Mouse (Mus musculus) midbrain, embryonic 13.5 days (tissue): ENCODE measurements around the gene Gm4131. TPM values are rescaled to one million over a fixed set of nuclear protein-coding genes. Genes with fewer than 3 reads are reported as not detected.

ENCODE experiments used
- ATAC-seq: fragments of 200-750 bp; cut with Nextera tagmentation; 2 replicates; pipeline ENCODE4 v1.8.0; 2017; ENCODE audit warnings: mild to moderate bottlenecking, moderate TSS enrichment, moderate library complexity
- H3K27ac ChIP-seq: fragments of 300-500 bp; sonication (generic); 2 replicates; pipeline ENCODE4 v1.5.1; 2015; ENCODE audit warnings: inconsistent platforms, mild to moderate bottlenecking, moderate library complexity
- H3K27me3 ChIP-seq: fragments of 300-500 bp; sonication (generic); 2 replicates; pipeline ENCODE4 v1.6.1; 2015; ENCODE audit warnings: mild to moderate bottlenecking, inconsistent platforms
- H3K36me3 ChIP-seq: fragments of 300-500 bp; sonication (generic); 2 replicates; pipeline ENCODE4 v1.6.1; 2015; ENCODE audit warnings: mild to moderate bottlenecking, inconsistent platforms
- H3K4me1 ChIP-seq: fragments of 300-500 bp; sonication (generic); replicated peaks from 2 replicates; pipeline ENCODE4 v1.6.1; 2015; ENCODE audit warnings: inconsistent platforms
- H3K4me2 ChIP-seq: fragments of 300-500 bp; sonication (generic); replicated peaks from 2 replicates; pipeline ENCODE4 v1.6.1; 2015; ENCODE audit warnings: moderate library complexity, mild to moderate bottlenecking, inconsistent platforms
- H3K4me3 ChIP-seq: fragments of 300-500 bp; sonication (generic); replicated peaks from 2 replicates; pipeline ENCODE4 v1.5.1; 2015; ENCODE audit warnings: mild to moderate bottlenecking, inconsistent platforms
- H3K9ac ChIP-seq: fragments of 300-500 bp; sonication (generic); replicated peaks from 2 replicates; pipeline ENCODE4 v1.6.1; 2015; ENCODE audit warnings: mild to moderate bottlenecking, inconsistent platforms
- H3K9me3 ChIP-seq: fragments of 300-500 bp; sonication (generic); 2 replicates; pipeline ENCODE4 v1.6.1; 2016; ENCODE audit warnings: mild to moderate bottlenecking, inconsistent platforms
- WGBS: fragments of 180-500 bp; shearing (Covaris S2); methylation state at CpG from one replicate; pipeline ENCODE4 v1.1.7; 2015; 5-methylcytosine and 5-hydroxymethylcytosine counted together
- polyA plus RNA-seq: library from polyadenylated mRNA; unstranded; fragments of >200 nt; fragmentation: Nextera tagmentation; extraction: Ambion mirVana; gene quantifications from 2 replicates; pipeline ENCODE4 v1.2.1, GENCODE M21; 2015

Gm4131 gene
- polyA plus RNA-seq, 1 experiment from 2014 or later = not detected

- H3K9ac ChIP-seq = no peak overlapping the region
- H3K4me3 ChIP-seq = no peak overlapping the region
- 92% methylated on average over 7 of the region's 7 CpGs for WGBS
- no peak overlapping the region for H3K27ac ChIP-seq
- 0 out of 2 replicates have a peak, but pooled peaks cover 4% of the 10 kb centered on the region for H3K4me1 ChIP-seq
- H3K4me2 ChIP-seq = no peak overlapping the region
- H3K9me3 ChIP-seq = no peaks in the 10 kb centered on the region
- no peak for ATAC-seq
- H3K27me3 ChIP-seq = no peaks in the 10 kb centered on the region
- H3K36me3 ChIP-seq = no peaks in the 10 kb centered on the region
These were observed 78.5 kb downstream of the Gm4131 start for GRCm38 (mm10) chr14:62488270-62488669.

- Histone ChIP-seq H3K27ac (no peak overlapping the region), H3K4me3 (no peak overlapping the region), H3K27me3 (no peaks in the 10 kb centered on the region), H3K9me3 (no peaks in the 10 kb centered on the region), H3K4me1 (0 out of 2 replicates have a peak, but pooled peaks cover 5% of the 10 kb centered on the region), H3K9ac (no peak overlapping the region), H3K4me2 (no peak overlapping the region), H3K36me3 (no peaks in the 10 kb centered on the region)
- no peak for ATAC-seq
- WGBS = 60% methylated on average over 8 of the region's 8 CpGs
These were observed 85.3 kb downstream of the Gm4131 start for GRCm38 (mm10) chr14:62481381-62481780.

GRCm38 (mm10) chr14:62479395-62479794 lies 87.3 kb downstream of the Gm4131 start:
- Histone ChIP-seq H3K9ac (no peak overlapping the region), H3K27ac (no peak overlapping the region), H3K4me2 (no peak overlapping the region), H3K27me3 (no peaks in the 10 kb centered on the region), H3K9me3 (no peaks in the 10 kb centered on the region), H3K4me3 (no peak overlapping the region), H3K36me3 (no peaks in the 10 kb centered on the region), H3K4me1 (0 out of 2 replicates have a peak, but pooled peaks cover 5% of the 10 kb centered on the region)
- WGBS = 53% methylated on average over 6 of the region's 6 CpGs
- ATAC-seq = peak; percentile 67

GRCm38 (mm10) chr14:62474481-62474880 lies 92.2 kb downstream of the Gm4131 start:
- WGBS = 80% methylated on average over 1 of the region's 1 CpGs
- Histone ChIP-seq H3K27me3 (no peaks in the 10 kb centered on the region), H3K36me3 (no peaks in the 10 kb centered on the region), H3K4me3 (no peak overlapping the region), H3K27ac (no peak overlapping the region), H3K9ac (no peak overlapping the region), H3K4me1 (0 out of 2 replicates have a peak, but pooled peaks cover 8% of the 10 kb centered on the region), H3K4me2 (no peak overlapping the region), H3K9me3 (no peaks in the 10 kb centered on the region)
- ATAC-seq = no peak

GRCm38 (mm10) chr14:62472061-62472460 lies 94.7 kb downstream of the Gm4131 start:
- Histone ChIP-seq H3K9me3 (no peaks in the 10 kb centered on the region), H3K4me3 (no peak overlapping the region), H3K4me1 (0 out of 2 replicates have a peak, but pooled peaks cover 3% of the 10 kb centered on the region), H3K27ac (no peak overlapping the region), H3K27me3 (no peaks in the 10 kb centered on the region), H3K36me3 (no peaks in the 10 kb centered on the region), H3K9ac (no peak overlapping the region), H3K4me2 (no peak overlapping the region)
- WGBS = 81% methylated on average over 2 of the region's 2 CpGs
- ATAC-seq = no peak

- ATAC-seq = no peak
- no peak overlapping the region for H3K27ac ChIP-seq
- no peaks in the 10 kb centered on the region for H3K27me3 ChIP-seq
- 93% methylated on average over 5 of the region's 5 CpGs for WGBS
- no peaks in the 10 kb centered on the region for H3K9me3 ChIP-seq
- no peak overlapping the region for H3K9ac ChIP-seq
- H3K4me1 ChIP-seq = peaks cover 9% of the 10 kb centered on the region; the same call in 1 of the 2 replicates
- no peaks in the 10 kb centered on the region for H3K36me3 ChIP-seq
- H3K4me3 ChIP-seq = no peak overlapping the region
- H3K4me2 ChIP-seq = no peak overlapping the region
These were observed 98.0 kb downstream of the Gm4131 start for GRCm38 (mm10) chr14:62468753-62469125.

- Histone ChIP-seq H3K4me1 (peaks cover 9% of the 10 kb centered on the region; the same call in 1 of the 2 replicates), H3K9ac (no peak overlapping the region), H3K27me3 (no peaks in the 10 kb centered on the region), H3K4me3 (no peak overlapping the region), H3K27ac (no peak overlapping the region), H3K9me3 (no peaks in the 10 kb centered on the region), H3K36me3 (no peaks in the 10 kb centered on the region), H3K4me2 (no peak overlapping the region)
- no peak for ATAC-seq
- 77% methylated on average over 6 of the region's 6 CpGs for WGBS
These were observed 98.5 kb downstream of the Gm4131 start for GRCm38 (mm10) chr14:62468119-62468752.

- no peaks in the 10 kb centered on the region for H3K27me3 ChIP-seq
- H3K4me1 ChIP-seq = peaks cover 9% of the 10 kb centered on the region; the same call in 1 of the 2 replicates
- H3K4me3 ChIP-seq = no peak overlapping the region
- peak overlapping the region; percentile 12; the same call in 1 of the 2 replicates for H3K4me2 ChIP-seq
- 22% methylated on average over 9 of the region's 9 CpGs for whole genome bisulfite sequencing
- no peaks in the 10 kb centered on the region for H3K36me3 ChIP-seq
- H3K9me3 ChIP-seq = no peaks in the 10 kb centered on the region
- ATAC-seq = no peak
- no peak overlapping the region for H3K27ac ChIP-seq
- no peak overlapping the region for H3K9ac ChIP-seq
These were observed 101.8 kb downstream of the Gm4131 start for GRCm38 (mm10) chr14:62464966-62465365.

GRCm38 (mm10) chr14:62459541-62459940 lies 107.2 kb downstream of the Gm4131 start:
- Histone ChIP-seq H3K9ac (no peak overlapping the region), H3K27me3 (no peaks in the 10 kb centered on the region), H3K27ac (no peak overlapping the region), H3K4me2 (no peak overlapping the region), H3K36me3 (no peaks in the 10 kb centered on the region), H3K4me3 (no peak overlapping the region), H3K4me1 (peaks cover 25% of the 10 kb centered on the region), H3K9me3 (no peaks in the 10 kb centered on the region)
- WGBS = 69% methylated on average over 11 of the region's 11 CpGs
- no peak for ATAC-seq

GRCm38 (mm10) chr14:62457420-62458181 lies 109.1 kb downstream of the Gm4131 start:
- Histone ChIP-seq H3K27me3 (no peaks in the 10 kb centered on the region), H3K4me3 (no peak overlapping the region), H3K4me1 (peaks cover 26% of the 10 kb centered on the region), H3K9me3 (no peaks in the 10 kb centered on the region), H3K27ac (no peak overlapping the region), H3K4me2 (peak overlapping the region; percentile 23; the same call in 1 of the 2 replicates), H3K36me3 (no peaks in the 10 kb centered on the region), H3K9ac (no peak overlapping the region)
- peak; percentile 78 for ATAC-seq
- WGBS = 19% methylated on average over 22 of the region's 22 CpGs

GRCm38 (mm10) chr14:62456239-62456747 lies 110.4 kb downstream of the Gm4131 start, which contains the start of gene Gucy1b2:
Gene Gucy1b2 (minus strand): TSS chr14:62456289.
- Histone ChIP-seq H3K9ac (no peak within 1 kb of the TSS; the same call in 1 of the 2 replicates), H3K4me2 (peak within 1 kb of the TSS; percentile 23; the same call in 1 of the 2 replicates), H3K27me3 (no peaks in the 10 kb centered on the region), H3K4me3 (no peak within 1 kb of the TSS), H3K27ac (0 out of 2 replicates have a peak within 1 kb of the TSS, but pooled peaks have one; percentile 19), H3K4me1 (peaks cover 26% of the 10 kb centered on the region), H3K36me3 (no peaks in the 10 kb centered on the region), H3K9me3 (no peaks in the 10 kb centered on the region)
- 73% methylated on average over 9 of the region's 9 CpGs for WGBS
- no peak; the same call in 1 of the 2 replicates for ATAC-seq

- Histone ChIP-seq H3K4me3 (no peak overlapping the region), H3K4me2 (no peak overlapping the region), H3K27ac (no peak overlapping the region), H3K9me3 (no peaks in the 10 kb centered on the region), H3K4me1 (peaks cover 26% of the 10 kb centered on the region), H3K9ac (no peak overlapping the region), H3K36me3 (no peaks in the 10 kb centered on the region), H3K27me3 (no peaks in the 10 kb centered on the region)
- peak; percentile 34; the same call in 1 of the 2 replicates for ATAC-seq
- WGBS = 64% methylated on average over 5 of the region's 5 CpGs
These were observed 111.2 kb downstream of the Gm4131 start for GRCm38 (mm10) chr14:62455570-62455879.
